Mouse (Mus musculus) R1 (cell line): Measurements from ENCODE around the gene Cacng6.
A peak's percentile ranks its signal among the peaks of the same experiment; 100 is the strongest.
"Not testable (repeated sequence)": the region's sequence is repeated elsewhere in the genome, so short reads cannot be mapped to it uniquely, and the experiment has no call there.

ENCODE experiments used
- DNase-seq: peaks from one replicate; pipeline ENCODE4 v3.0.0-alpha.2; 2018; ENCODE audit warnings: low read depth, low spot score

Gene Cacng6

DNA sequence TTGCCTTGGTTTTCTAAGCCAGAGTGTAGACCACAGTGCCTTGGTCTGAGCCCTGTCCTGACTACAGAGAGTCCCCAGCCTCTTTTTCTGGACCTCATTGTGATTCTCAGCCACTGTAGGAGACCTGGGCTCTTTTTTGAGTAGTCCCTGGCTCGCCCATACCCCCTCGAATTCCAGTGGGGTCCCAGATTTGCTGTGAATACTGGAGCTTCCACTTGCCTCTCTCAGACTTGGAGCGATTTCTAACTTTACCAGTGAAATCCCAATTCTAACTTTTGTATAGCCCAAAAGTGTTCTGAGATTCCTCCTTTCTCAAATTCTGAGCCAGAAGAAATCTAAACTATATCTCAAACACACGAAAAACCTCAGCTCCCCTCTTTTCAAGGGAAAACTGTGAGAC is at the start of gene Cacng6:
TSS of gene Cacng6 (plus strand) at position 301 of the 400 bp plus-strand sequence.
- no peak for DNase-seq

DNA sequence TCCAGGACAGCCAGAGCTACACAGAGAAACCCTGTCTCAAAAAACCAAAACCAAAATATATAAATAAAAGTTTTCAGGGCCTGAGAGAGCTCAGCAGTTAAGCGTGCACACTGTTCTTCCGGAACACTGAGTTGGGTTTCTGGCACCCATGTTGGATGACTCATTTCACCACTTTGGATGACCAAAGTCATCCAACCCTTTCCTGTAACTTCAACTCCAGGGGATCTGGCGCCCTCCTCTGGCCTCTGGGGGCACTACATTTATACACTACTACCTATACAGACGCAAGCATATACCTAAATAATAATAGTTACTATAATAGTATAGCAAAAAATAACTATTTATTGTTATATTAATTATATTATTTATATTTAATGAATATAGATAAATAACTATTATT is 47.2 kb upstream of the Cacng6 start:
- peak; percentile 80 for DNase-seq

DNA sequence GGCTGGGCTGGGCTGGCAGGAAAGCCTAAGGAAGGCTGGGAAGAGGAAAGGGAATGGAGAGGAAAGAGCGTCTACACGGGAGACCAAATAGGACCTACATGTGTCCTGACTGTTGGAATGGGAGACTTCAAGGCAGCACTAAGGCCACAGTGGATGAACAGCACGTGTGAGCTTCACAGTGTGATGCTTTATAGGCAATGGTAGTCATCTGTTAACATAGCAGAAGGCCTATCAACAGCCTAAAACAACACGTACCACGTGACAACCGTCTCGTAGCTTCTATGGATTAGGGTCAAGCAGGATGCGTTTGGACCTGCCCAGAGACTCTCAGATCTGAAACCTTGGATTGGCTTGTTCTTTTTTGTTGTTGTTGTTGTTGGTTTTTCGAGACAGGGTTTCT is 41.9 kb upstream of the Cacng6 start:
- no peak for DNase-seq

DNA sequence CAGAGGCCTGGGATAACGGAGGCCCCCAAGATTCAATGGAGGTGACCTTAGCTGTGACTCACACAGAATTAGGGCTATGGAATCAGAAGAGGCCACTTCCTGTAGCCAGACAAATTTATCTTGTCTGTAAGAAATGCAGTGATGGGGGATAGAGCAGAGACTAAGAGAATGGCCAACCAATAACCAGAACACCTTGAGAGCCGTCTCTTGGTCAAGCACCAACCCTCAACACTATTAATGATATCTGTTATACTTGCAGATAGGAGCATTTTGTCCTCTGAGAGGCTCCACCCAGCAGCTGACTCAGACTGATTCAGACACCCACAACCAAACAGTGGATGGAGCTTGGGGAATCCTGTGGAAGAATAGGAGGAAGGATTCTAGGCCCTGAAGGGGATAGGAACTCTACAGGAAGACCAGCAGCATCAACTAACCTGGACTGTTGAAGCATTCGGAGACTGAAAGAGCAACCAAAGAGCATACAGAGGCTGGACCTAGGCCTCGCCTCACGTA is 39.1 kb upstream of the Cacng6 start:
- no peak for DNase-seq

DNA sequence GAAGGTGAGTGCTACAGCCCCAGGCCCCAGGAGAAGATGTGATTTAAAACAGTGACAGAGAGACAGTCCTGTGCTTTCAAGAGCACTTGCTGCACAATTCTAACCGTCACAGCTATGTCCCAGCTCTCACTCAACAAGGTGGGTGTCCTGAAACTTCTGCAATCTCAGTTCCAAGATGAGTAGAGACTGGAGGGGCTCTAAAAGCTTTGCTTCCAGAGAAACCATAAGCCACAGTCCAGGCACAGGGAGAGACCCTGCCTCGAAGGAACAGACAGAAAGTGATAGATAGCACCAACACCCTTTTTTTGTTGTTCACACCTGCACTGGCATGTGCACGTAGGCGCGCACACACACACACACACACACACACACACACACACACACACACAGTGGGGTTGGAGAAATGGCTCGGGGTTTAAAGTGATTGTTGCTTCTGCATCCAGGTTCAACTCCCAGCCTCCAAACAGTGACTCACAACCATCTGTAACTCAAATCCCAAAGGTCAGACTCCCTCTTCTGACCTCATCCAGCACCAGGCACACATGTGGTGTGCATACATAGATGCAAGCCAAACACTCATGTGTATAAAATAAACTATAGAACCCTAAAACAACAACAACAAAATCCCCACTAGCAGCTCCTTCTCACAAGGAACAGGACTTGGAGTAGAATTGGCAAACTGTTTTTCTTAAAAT is 37.8 kb upstream of the Cacng6 start:
- no peak for DNase-seq

DNA sequence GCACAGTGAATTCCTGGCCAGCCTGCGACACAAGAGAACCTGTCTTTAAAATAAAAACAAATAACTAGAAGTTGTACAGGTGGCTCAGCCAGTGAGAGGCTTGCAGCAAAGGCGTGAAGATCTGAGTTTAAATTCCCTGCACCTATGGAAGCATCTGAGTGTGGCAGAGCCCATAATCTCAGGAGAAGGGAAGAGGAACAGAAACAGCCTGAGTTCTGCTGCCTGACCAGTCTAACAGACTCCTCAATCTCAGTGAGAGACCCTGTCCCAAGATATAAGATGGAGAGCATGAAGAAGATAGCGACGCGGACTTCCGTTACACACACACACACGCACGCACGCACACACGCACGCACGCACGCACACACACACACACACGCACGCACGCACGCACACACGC is 36.2 kb upstream of the Cacng6 start:
- no peak for DNase-seq

DNA sequence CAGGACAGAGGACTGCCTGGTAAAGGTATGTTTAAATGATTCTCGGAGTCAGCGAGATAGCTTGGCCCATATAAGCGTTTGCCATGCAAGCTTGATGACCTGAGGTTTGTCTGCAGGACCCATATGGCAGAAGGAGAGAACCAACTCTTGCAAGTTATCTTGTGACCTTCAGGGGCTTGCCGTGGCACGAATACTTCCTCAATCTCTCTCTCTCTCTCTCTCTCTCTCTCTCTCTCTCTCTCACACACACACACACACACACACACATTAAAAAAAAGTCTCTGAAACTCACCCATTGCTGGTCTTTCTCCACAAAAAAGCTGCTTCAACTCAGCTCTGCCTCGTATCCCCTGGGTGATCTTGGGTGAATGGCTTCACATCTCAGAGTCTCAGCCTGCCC is 35.1 kb upstream of the Cacng6 start:
- DNase-seq = no peak

DNA sequence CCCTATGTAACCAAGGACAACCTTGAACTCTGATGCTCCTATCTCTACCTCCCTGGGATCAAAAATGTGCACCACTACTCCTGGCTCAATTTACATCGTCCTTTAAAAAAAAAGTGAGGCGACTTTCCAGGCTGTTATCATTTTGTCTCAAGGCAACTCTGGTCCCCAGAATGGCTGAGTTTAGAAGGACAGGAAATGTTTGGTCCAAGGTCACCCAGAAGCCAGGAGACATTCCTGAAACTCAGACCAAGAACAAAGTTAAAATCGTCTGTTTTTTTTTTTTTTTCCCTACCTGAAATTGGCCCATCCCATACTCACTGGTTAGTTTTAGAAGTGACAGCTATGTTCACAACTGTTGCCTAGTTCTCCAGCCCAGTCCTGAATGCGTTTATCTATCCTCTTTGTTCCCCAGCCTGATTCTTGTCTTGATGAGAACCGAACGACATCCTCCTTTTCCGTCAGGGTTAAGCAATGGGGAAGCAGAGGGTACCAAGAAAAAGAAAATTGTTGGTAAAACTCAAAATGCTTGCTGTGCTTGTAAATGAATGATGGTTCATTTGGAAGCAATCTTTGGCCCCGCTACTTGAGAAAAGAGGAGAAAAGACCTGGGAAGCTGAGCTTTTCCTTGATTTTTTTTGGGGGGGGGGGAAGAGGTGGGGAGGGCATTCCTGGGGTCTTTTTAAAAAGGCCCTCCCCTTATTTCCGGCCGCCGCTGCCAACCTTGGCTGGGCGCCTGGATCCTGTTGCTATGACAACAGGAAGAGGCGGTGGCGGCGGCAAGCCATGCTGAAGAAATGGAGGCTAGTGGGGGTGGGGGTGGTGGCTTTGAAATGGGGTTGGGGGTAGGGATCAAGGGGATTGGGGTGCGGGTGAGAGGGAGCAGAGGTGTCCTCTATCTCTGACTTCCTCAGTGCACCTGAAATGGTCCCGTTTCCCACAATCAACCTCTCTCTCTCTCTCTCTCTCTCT is 34.3 kb upstream of the Cacng6 start:
- DNase-seq = peak; percentile 65

DNA sequence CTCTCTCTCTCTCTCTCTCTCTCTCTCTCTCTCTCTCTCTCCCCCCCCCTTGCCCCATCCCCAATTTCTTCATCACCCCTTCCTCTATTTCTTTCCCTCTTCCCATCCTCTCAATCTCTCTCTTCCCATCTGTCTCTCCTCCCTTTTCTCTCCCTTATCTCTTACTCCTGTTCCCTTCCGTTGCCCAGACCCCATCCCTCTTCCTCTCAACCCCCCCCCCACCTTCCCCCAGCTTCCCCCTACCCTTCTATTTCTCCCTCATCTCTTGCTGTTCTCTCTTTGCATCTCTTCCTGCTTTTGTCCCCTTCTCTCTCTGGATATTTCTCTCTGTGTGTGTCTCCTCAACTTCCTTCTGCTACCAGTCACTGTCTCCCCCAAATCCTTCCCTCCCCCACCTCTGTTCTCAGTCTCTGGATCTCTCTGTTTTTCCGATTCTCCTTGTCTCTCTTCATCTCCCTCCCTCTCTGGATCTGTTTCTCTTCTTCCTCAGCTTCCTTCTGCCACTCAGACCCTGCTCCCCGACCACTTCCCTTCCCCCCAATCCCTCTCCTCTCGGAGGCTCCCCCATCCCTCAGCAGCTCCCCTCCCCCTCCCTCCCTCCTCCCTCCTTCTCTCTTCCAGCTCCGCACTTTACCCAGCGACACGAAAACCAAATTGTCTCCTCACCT is 33.4 kb upstream of the Cacng6 start, which contains the start of gene Cacng8:
TSS of gene Cacng8 (plus strand) at position 271 of the 668 bp plus-strand sequence.
- no peak for DNase-seq

DNA sequence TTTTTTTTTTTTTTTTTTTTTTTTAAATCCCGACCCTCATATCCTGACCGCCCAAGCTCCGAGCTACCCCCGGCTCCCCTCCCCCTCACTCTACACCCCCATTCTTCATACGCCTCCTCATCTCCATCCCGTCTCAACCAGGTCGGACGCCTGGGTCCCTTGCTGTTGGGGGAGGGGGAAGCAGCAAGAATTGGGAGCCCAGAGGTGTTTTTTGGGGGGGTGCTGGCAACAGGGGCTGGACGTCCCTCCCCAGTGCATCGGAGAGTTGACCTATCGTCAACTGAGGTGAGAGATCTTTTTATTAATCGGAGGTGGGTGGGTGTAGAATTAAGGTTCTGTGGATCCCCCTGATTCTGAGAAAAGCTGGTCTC is 32.9 kb upstream of the Cacng6 start:
- no peak for DNase-seq

DNA sequence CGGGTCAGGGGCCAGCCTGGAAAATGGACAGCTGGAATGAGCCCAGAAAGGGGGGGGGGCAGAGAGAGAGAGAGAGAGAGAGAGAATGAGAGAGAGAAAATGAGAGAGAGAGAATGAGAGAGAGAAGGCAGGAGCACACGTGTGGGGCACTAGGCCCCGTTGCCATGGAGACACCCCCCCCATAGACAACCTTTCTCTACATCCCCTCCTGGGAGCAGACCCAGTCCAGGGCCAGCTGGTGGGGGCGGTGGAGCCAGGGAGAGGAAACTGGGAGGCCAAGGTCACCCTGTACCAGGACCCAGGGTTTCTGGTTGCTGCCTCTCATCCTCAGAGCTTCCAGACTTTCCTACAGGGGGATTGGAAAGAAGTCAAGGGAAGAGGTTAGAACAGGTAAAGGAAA is 32.2 kb upstream of the Cacng6 start:
- DNase-seq = peak; percentile 46

DNA sequence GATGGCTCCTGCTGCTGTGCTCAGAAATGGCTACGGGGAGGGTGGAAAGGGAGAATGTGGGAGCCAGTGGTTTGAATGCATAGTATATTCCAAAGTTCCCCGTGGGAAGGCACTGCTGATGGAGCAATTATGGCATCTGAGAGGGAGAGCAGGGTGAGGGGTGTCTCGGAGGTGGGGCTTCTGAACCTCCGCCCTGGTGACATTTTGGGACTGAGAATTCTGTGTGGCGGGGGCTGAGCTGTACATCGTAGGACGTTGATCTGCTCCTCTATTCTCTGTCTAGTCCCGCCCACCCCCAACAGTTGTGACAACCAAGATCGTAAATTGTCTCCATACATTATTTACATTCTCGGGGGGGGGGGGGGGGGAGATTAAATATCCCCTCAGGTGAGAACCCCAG is 26.6 kb upstream of the Cacng6 start:
- DNase-seq = no peak

DNA sequence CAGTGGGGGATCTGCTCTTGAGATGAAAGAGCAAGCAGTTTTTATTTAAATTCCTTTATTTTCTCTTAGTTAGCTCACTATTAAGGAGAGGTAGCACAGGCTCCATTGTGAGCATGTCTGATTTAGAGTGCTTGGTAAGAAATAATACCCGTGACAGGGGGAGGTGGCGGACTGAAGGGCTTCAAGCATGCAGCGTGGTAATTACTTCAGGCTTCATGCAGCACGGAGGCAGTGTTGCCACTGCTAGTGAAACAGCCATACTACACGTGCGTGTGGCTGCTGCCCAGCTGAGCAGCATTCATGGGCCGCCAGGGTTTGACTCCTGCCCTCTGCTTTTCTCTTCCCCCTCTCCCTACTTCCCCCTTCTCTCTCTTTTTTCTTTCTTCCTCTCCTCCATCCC is 26.2 kb upstream of the Cacng6 start:
- DNase-seq = no peak

DNA sequence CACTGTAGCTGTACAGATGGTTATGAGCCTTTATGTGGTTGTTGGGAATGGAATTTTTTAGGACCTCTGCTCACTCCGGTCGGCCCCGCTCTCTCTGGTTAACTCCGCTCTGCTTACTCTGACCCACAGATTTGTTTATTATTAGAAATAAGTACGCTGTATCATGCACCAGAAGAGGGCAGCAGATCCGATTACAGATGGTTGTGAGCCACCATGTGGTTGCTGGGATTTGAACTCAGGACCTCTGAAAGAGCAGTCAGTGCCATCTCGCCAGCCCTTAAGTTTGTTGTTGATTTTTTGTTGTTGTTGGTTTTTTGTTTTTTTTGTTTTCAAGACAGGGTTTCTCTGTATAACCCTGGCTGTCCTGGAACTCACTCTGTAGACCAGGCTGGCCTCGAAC is 25.6 kb upstream of the Cacng6 start:
- DNase-seq = not testable (repeated sequence)

DNA sequence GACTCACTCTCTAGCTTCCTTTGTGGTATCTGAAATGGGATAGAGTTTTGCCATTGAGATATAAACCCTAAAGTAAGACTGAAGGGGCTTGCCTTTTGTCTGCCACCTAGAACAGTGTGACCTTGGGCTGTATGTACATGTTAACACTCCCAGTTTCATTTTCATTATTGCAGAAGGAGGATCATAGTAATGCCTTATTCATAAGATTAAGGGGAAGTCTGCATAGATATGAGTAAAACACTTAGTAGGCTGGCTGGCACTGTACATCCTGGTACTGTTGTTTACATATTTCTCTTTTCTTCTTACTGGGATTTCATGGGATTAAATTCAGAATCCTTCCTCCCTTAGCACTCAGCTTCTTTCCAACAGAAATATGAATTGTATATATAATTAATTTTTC is 24.1 kb upstream of the Cacng6 start:
- no peak for DNase-seq

DNA sequence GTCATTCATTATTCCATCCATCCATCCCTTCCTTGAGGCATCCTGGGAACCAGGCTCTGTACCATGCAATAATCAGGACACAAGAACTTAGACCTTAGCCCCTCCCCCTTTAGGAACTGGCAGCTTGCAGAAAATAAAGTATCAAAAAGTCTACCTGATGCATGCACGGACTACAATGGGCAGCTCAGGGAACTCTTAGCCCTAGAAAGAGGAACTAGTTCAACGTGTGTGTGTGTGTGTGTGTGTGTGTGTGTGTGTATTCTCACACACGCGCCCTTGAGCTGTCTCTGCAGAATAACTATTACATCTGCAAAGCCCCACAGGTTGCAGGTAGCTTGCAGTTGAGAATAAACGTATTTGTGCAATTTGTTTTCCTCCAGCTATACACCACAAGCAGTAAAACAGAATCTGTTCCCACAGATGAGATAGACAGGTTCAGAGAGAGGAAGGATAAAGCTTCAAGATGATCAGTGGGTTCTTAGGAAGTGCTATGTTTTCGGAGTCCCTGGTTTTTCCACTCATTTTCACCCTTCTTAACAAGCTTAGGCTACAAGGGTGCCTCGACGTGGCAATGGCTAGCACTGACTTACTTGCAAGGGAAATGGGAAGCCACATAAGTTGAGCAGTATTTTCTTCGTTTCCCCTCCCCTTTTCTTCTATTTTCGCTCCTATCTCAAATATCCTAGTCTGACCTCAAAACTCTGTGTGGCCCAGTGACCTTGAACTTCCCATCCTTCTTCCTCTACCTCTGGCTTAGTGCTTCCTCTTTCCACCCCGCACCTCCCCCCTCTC is 14.1 kb upstream of the Cacng6 start:
- DNase-seq = no peak

DNA sequence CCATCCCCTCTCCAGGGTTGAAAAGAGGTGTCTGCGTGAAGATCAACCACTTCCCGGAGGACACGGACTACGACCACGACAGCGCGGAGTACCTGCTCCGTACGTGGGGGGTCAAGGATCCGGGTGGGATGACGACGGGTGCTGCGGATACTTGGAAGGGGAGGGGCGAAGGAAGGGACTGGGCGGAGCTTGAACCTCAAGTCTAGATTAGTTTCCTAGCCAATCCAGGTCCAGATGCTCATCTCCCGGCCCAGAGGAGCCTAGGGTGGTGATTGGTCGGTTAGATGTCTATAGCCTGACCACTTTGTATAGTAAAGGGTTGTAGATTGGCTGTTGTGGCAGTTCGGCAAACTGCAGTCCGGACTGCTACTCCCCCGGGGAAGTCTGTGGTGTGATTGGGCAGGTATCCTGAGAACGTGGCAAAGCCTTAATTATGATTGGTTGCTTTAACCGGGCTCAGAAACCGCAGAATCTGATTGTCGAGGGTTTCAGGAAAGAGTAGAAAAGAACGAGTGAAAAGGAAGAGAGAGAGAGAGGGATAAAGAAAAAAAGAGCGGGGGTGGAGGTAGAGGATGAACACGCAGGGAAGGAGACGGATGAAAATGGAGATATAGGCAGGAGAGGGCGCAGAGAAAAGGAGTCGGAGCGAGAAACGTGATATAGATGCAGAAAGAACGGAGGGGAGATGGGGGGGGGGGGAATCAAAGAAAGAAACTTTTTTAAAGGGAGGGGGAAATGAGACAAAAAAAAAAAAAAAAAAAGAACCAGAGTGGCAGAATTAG is 12.6 kb upstream of the Cacng6 start:
- DNase-seq = peak; percentile 100

DNA sequence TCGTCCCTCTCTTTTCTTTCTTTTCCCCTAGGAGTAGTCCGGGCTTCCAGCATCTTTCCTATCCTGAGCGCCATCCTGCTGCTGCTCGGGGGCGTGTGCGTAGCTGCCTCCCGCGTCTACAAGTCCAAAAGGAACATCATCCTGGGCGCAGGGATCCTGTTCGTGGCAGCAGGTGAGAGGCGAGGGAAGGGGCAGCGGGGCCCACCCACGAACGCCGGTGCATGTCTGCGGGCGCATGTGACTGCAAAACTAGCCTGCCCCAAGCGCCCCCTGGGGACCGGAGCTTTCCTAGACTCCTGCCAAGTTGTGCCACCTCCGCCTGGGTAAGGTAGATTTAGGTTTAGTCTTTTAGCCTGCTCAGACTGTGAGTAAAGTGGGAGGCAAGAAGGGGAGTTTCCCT is 12.0 kb upstream of the Cacng6 start:
- peak; percentile 55 for DNase-seq

DNA sequence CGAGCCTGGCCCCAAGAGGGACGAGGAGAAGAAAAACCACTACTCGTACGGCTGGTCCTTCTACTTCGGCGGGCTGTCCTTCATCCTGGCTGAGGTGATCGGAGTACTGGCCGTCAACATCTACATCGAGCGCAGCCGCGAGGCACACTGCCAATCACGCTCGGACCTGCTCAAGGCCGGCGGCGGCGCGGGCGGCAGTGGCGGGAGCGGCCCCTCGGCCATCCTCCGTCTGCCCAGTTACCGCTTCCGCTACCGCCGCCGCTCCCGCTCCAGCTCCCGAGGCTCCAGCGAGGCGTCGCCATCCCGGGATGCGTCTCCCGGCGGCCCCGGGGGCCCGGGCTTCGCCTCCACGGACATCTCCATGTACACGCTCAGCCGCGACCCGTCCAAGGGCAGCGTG is 9.1 kb upstream of the Cacng6 start:
- DNase-seq = no peak

DNA sequence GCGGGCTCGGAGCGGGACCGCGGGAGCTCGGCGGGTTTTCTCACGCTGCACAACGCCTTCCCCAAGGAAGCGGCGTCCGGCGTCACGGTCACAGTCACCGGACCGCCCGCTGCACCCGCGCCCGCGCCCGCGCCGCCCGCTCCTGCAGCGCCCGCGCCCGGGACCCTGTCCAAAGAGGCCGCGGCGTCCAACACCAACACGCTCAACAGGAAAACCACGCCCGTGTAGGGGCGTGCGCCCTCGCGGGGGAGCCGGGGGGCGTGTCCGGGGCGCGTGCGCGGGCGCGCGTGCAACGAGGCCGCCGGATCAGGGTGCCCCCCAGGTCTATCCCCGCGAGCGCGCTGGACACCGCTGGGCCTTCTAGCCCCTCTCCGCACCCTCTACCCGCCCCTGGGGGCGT is 8.6 kb upstream of the Cacng6 start:
- DNase-seq = peak; percentile 33

DNA sequence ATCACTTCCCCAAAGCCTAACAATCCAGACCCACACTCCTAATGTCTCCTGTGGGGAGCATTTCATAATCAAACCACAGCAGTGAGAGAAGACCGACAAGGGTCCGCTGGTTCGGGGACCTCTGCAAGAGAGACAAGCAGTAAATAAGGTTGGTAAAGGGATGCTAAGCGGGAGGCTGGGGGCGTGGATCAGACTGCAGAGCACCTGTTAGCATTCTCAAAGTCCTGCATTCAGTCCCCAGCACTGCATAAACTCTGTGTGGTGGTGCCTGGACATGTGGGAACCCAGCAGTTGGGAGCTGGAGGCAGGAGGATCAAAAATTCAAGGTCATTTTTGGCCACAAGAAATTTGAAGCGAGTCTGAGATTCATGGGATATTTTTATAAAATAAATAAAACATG is 4.1 kb upstream of the Cacng6 start:
- DNase-seq = peak; percentile 35
